Mouse (Mus musculus): ENCODE measurements around the gene Fam181a. TPM values are rescaled to one million over a fixed set of nuclear protein-coding genes. Genes with fewer than 3 reads are reported as not detected.

Gene Fam181a
- polyA plus RNA-seq, 1 experiment, result 4.1 TPM

- 74% methylated on average over 5 of the region's 5 CpGs for WGBS
- Histone ChIP-seq H3K4me1 (ENCODE audit: control insufficient read depth, insufficient read depth, low read length) (no peaks in the 10 kb centered on the region), H3K27ac (ENCODE audit: insufficient read depth, low read length) (no peak overlapping the region), H3K27me3 (ENCODE audit: control insufficient read depth, insufficient read depth, low read length) (no peaks in the 10 kb centered on the region), H3K4me3 (replicated peaks; ENCODE audit: insufficient read depth, low read depth, low read length) (no peak overlapping the region)
- no peak for DNase-seq
- TF ChIP-seq POLR2A (IDR thresholded peaks at IDR 0.05; ENCODE audit: borderline replicate concordance, insufficient read depth, low read length) (no peak), CTCF (IDR thresholded peaks at IDR 0.05; ENCODE audit: borderline replicate concordance, insufficient read depth, low read depth, low read length) (no peak)
Measured at GRCm38 (mm10) chr12:103347406-103347805, 36.6 kb downstream of the Fam181a start.

- DNase-seq, result peak; percentile 58 to 80
- no peak overlapping the region for H3K4me3 ChIP-seq (replicated peaks; ENCODE audit: insufficient read depth, low read depth, low read length)
- no peak for TF ChIP-seq POLR2A (IDR thresholded peaks at IDR 0.05; ENCODE audit: borderline replicate concordance, insufficient read depth, low read length)
- TF ChIP-seq CTCF (IDR thresholded peaks at IDR 0.05; ENCODE audit: borderline replicate concordance, insufficient read depth, low read depth, low read length), result peak; percentile 96
- 2% methylated on average over 3 of the region's 3 CpGs for whole genome bisulfite sequencing
- peaks cover 9% of the 10 kb centered on the region for H3K4me1 ChIP-seq (ENCODE audit: control insufficient read depth, insufficient read depth, low read length)
- no peaks in the 10 kb centered on the region for H3K27me3 ChIP-seq (ENCODE audit: control insufficient read depth, insufficient read depth, low read length)
- no peak overlapping the region for H3K27ac ChIP-seq (ENCODE audit: insufficient read depth, low read length)
Measured at GRCm38 (mm10) chr12:103348506-103348905, 37.7 kb downstream of the Fam181a start.

GRCm38 (mm10) chr12:103352735-103353134 lies 42.0 kb downstream of the Fam181a start:
- no peak for DNase-seq
- WGBS, result 88% methylated on average over 6 of the region's 6 CpGs
- H3K4me3 ChIP-seq (replicated peaks; ENCODE audit: insufficient read depth, low read depth, low read length), result no peak overlapping the region
- no peak overlapping the region for H3K27ac ChIP-seq (ENCODE audit: insufficient read depth, low read length)
- H3K27me3 ChIP-seq (ENCODE audit: control insufficient read depth, insufficient read depth, low read length), result no peaks in the 10 kb centered on the region
- H3K4me1 ChIP-seq (ENCODE audit: control insufficient read depth, insufficient read depth, low read length), result peaks cover 13% of the 10 kb centered on the region
- TF ChIP-seq CTCF (IDR thresholded peaks at IDR 0.05; ENCODE audit: borderline replicate concordance, insufficient read depth, low read depth, low read length) (no peak), POLR2A (IDR thresholded peaks at IDR 0.05; ENCODE audit: borderline replicate concordance, insufficient read depth, low read length) (no peak)

GRCm38 (mm10) chr12:103353538-103353937 lies 42.8 kb downstream of the Fam181a start:
- peaks cover 13% of the 10 kb centered on the region for H3K4me1 ChIP-seq (ENCODE audit: control insufficient read depth, insufficient read depth, low read length)
- WGBS, result 4% methylated on average over 5 of the region's 5 CpGs
- TF ChIP-seq CTCF (IDR thresholded peaks at IDR 0.05; ENCODE audit: borderline replicate concordance, insufficient read depth, low read depth, low read length) (peak; percentile 49), POLR2A (IDR thresholded peaks at IDR 0.05; ENCODE audit: borderline replicate concordance, insufficient read depth, low read length) (no peak)
- H3K27me3 ChIP-seq (ENCODE audit: control insufficient read depth, insufficient read depth, low read length), result no peaks in the 10 kb centered on the region
- DNase-seq, result peak; percentile 70 to 78
- no peak overlapping the region for H3K27ac ChIP-seq (ENCODE audit: insufficient read depth, low read length)
- no peak overlapping the region for H3K4me3 ChIP-seq (replicated peaks; ENCODE audit: insufficient read depth, low read depth, low read length)

- Histone ChIP-seq H3K27ac (ENCODE audit: insufficient read depth, low read length) (no peak within 1 kb of the TSS), H3K27me3 (ENCODE audit: control insufficient read depth, insufficient read depth, low read length) (no peaks in the 10 kb centered on the region), H3K4me3 (replicated peaks; ENCODE audit: insufficient read depth, low read depth, low read length) (no peak within 1 kb of the TSS), H3K4me1 (ENCODE audit: control insufficient read depth, insufficient read depth, low read length) (peaks cover 13% of the 10 kb centered on the region)
- TF ChIP-seq CTCF (IDR thresholded peaks at IDR 0.05; ENCODE audit: borderline replicate concordance, insufficient read depth, low read depth, low read length) (no peak), POLR2A (IDR thresholded peaks at IDR 0.05; ENCODE audit: borderline replicate concordance, insufficient read depth, low read length) (no peak)
- no peak for DNase-seq
- 48% methylated on average over 14 of the region's 14 CpGs for WGBS
Measured at GRCm38 (mm10) chr12:103355746-103356414, 45.1 kb downstream of the Fam181a start, which contains the start of gene Asb2. Gene Asb2, minus strand, starts transcription at chr12:103356001.

GRCm38 (mm10) chr12:103356415-103356748 lies 45.6 kb downstream of the Fam181a start:
- no peak overlapping the region for H3K4me3 ChIP-seq (replicated peaks; ENCODE audit: insufficient read depth, low read depth, low read length)
- DNase-seq, result no peak
- TF ChIP-seq POLR2A (IDR thresholded peaks at IDR 0.05; ENCODE audit: borderline replicate concordance, insufficient read depth, low read length), result no peak
- H3K4me1 ChIP-seq (ENCODE audit: control insufficient read depth, insufficient read depth, low read length), result peaks cover 13% of the 10 kb centered on the region
- 93% methylated on average over 4 of the region's 4 CpGs for WGBS
- H3K27me3 ChIP-seq (ENCODE audit: control insufficient read depth, insufficient read depth, low read length), result no peaks in the 10 kb centered on the region
- no peak overlapping the region for H3K27ac ChIP-seq (ENCODE audit: insufficient read depth, low read length)

GRCm38 (mm10) chr12:103358216-103358615 lies 47.4 kb downstream of the Fam181a start:
- no peak overlapping the region for H3K4me3 ChIP-seq (replicated peaks; ENCODE audit: insufficient read depth, low read depth, low read length)
- H3K27me3 ChIP-seq (ENCODE audit: control insufficient read depth, insufficient read depth, low read length), result no peaks in the 10 kb centered on the region
- 45% methylated on average over 8 of the region's 8 CpGs for WGBS
- TF ChIP-seq CTCF (IDR thresholded peaks at IDR 0.05; ENCODE audit: borderline replicate concordance, insufficient read depth, low read depth, low read length) (no peak), POLR2A (IDR thresholded peaks at IDR 0.05; ENCODE audit: borderline replicate concordance, insufficient read depth, low read length) (no peak)
- H3K4me1 ChIP-seq (ENCODE audit: control insufficient read depth, insufficient read depth, low read length), result peaks cover 6% of the 10 kb centered on the region; the same call in 1 of the 2 replicates
- no peak for DNase-seq
- no peak overlapping the region for H3K27ac ChIP-seq (ENCODE audit: insufficient read depth, low read length)

GRCm38 (mm10) chr12:103358951-103359801 lies 48.4 kb downstream of the Fam181a start:
- Histone ChIP-seq H3K27me3 (ENCODE audit: control insufficient read depth, insufficient read depth, low read length) (no peaks in the 10 kb centered on the region), H3K4me3 (replicated peaks; ENCODE audit: insufficient read depth, low read depth, low read length) (no peak overlapping the region), H3K27ac (ENCODE audit: insufficient read depth, low read length) (no peak overlapping the region), H3K4me1 (ENCODE audit: control insufficient read depth, insufficient read depth, low read length) (no peaks in the 10 kb centered on the region)
- WGBS, result 50% methylated on average over 4 of the region's 4 CpGs
- no peak for DNase-seq
- TF ChIP-seq CTCF (IDR thresholded peaks at IDR 0.05; ENCODE audit: borderline replicate concordance, insufficient read depth, low read depth, low read length) (no peak), POLR2A (IDR thresholded peaks at IDR 0.05; ENCODE audit: borderline replicate concordance, insufficient read depth, low read length) (no peak)

All from cerebellum, adult 2 months (tissue).